Mouse (Mus musculus) heart, postnatal 0 days (tissue): ENCODE results near the gene H2al1h.
"Not testable (repeated sequence)": the region's sequence is repeated elsewhere in the genome, so short reads cannot be mapped to it uniquely, and the experiment has no call there.

ENCODE experiments used
- CTCF ChIP-seq: IDR thresholded peaks from 2 replicates; pipeline ENCODE4 v1.5.1; 2016; ENCODE audit warnings: antibody characterized with exemption, control low read depth, low read depth
- EP300 ChIP-seq: IDR thresholded peaks from 2 replicates; pipeline ENCODE4 v1.6.1; 2016; ENCODE audit warnings: antibody characterized with exemption, low read depth

- TF ChIP-seq CTCF, EP300: not testable (repeated sequence)
These were observed 3.1 kb downstream of the H2al1h start, which contains the start of gene H2al1i for GRCm38 (mm10) chrX:11324359-11324758.
